Mouse (Mus musculus) cerebellum, adult 2 months (tissue): ENCODE results near the gene Col13a1.

ENCODE experiments used
- CTCF ChIP-seq: fragments of 200-500 bp; IDR thresholded peaks from 2 replicates; pipeline ENCODE4 v1.5.1; 2011; ENCODE audit warnings: low read depth, mild to moderate bottlenecking, control low read depth, low read length, moderate library complexity, borderline replicate concordance; ENCODE audit not compliant: insufficient read depth
- POLR2A ChIP-seq: fragments of 200-500 bp; IDR thresholded peaks from 2 replicates; pipeline ENCODE4 v1.6.1; 2011; ENCODE audit warnings: low read length, control low read depth, borderline replicate concordance; ENCODE audit not compliant: insufficient read depth

DNA sequence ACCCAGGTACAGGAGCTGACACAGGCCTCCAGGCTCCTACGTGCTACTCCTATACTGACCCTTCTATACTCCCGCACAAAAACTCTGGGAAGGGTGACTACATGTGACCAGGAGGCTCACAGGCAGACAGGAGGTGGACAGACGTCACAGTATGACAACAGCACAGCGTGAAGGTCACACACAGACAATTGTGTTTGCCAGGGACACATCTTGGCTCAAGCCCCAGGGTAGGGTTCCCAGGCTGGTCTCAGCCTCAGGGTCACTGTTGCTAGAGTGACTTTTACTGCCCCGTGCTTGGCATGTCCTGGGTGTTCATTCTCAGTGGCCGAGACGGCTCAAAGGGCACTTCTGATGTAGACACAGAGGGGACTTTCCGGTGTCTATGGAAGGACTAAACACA lies 126.1 kb downstream of the Col13a1 start:
- TF ChIP-seq CTCF, result no peak
- TF ChIP-seq POLR2A, result no peak
